ENCODE assay signal across 18 mouse cellular contexts in genomic region chr19:53029045-53029444, GRCm38 (mm10). TPM values are rescaled to one million over a fixed set of nuclear protein-coding genes. Genes with fewer than 3 reads are reported as not detected.
DNase-seq lines count a peak whose midpoint lies in the region; TF ChIP-seq lines count a peak whose summit lies in the region.
"Had no signal": no experiment of that assay in that cellular context is flagged by ENCODE, and none has a peak within 500 bp of the region (broad histone marks: within the 10 kb centered on the region; RNA-seq: fewer than 3 reads in every experiment).

No protein-coding gene starts in this region.

- no peak for TF ChIP-seq POLR2A in spleen, adult 2 months (IDR thresholded peaks at IDR 0.05; ENCODE audit: low read depth, low read length)
- TF ChIP-seq POLR2A in small intestine, adult 2 months (IDR thresholded peaks at IDR 0.05; ENCODE audit: low read depth, low read length) = no peak

- intact Hi-C loops in gastrocnemius, adult 2 months (cut with DNase I) = no loop called here

- H3K27ac ChIP-seq in gastrocnemius, adult 2 months = no peak overlapping the region
- no peak overlapping the region for H3K27ac ChIP-seq in spleen, adult 2 months (ENCODE audit: insufficient read depth, low read length)
- peak overlapping the region; percentile 76 for H3K27ac ChIP-seq in small intestine, adult 2 months (ENCODE audit: insufficient read depth, low read depth, low read length)
- H3K27ac ChIP-seq: embryonic facial prominence, embryonic 15.5 days; forebrain, embryonic 12.5 days; heart, embryonic 13.5 days; neural tube, embryonic 12.5 days had no signal

- no peak overlapping the region for H3K4me3 ChIP-seq in gastrocnemius, adult 2 months
- no peak overlapping the region for H3K4me3 ChIP-seq in spleen, adult 2 months (ENCODE audit: extremely low read depth, insufficient read depth, insufficient read length)
- peak overlapping the region; percentile 50 for H3K4me3 ChIP-seq in small intestine, adult 2 months (ENCODE audit: low read depth, low read length)
- H3K4me3 ChIP-seq: embryonic facial prominence, embryonic 15.5 days; forebrain, embryonic 12.5 days; heart, embryonic 13.5 days; neural tube, embryonic 12.5 days had no signal

- WGBS in spleen, adult 2 months = 93% methylated on average over 7 of the region's 7 CpGs
- WGBS in small intestine, adult 2 months = 82% methylated on average over 7 of the region's 7 CpGs

- H3K4me1 ChIP-seq in spleen, adult 2 months (ENCODE audit: control insufficient read depth, insufficient read depth, insufficient read length) = no peaks in the 10 kb centered on the region; the same call in 1 of the 2 replicates
- H3K4me1 ChIP-seq in small intestine, adult 2 months (ENCODE audit: control insufficient read depth, insufficient read depth, insufficient read length, low read length) = peaks cover 27% of the 10 kb centered on the region
- H3K4me1 ChIP-seq: embryonic facial prominence, embryonic 15.5 days; forebrain, embryonic 12.5 days; neural tube, embryonic 12.5 days had no signal

- no peak for DNase-seq in gastrocnemius, adult 2 months
- DNase-seq in gastrocnemius, postnatal 4 days (ENCODE audit: low spot score in 2 of 2) = no peak
- DNase-seq in kidney, postnatal 25 days = peak; percentile 59 to 79
- no peak for DNase-seq in kidney, postnatal 10 days
- no peak for DNase-seq in spleen, adult 2 months (ENCODE audit: low read depth in 1 of 2, low spot score in 2 of 2)
- DNase-seq in spleen, postnatal 14 days (ENCODE audit: low spot score in 2 of 2) = no peak
- DNase-seq in yolk sac, embryonic 10.5 days (ENCODE audit: low spot score) = no peak
- DNase-seq: adrenal gland, postnatal 14 days; cerebellum, adult 9-11 months; layer of hippocampus, postnatal 36 days; lung, adult 2 months; right cerebral cortex, postnatal 25 days; thymus, postnatal 14 days had no signal

- H3K27me3 ChIP-seq in spleen, adult 2 months (ENCODE audit: control insufficient read depth, insufficient read depth, low read length) = no peaks in the 10 kb centered on the region
- no peaks in the 10 kb centered on the region for H3K27me3 ChIP-seq in small intestine, adult 2 months (ENCODE audit: control insufficient read depth, insufficient read depth, low read length)
- H3K27me3 ChIP-seq: embryonic facial prominence, embryonic 15.5 days; forebrain, embryonic 12.5 days; heart, embryonic 13.5 days; neural tube, embryonic 12.5 days had no signal

- TF ChIP-seq CTCF in gastrocnemius, adult 2 months (IDR thresholded peaks at IDR 0.05) = peak; percentile 33; the same call in 1 of the 2 replicates
- peak; percentile 3; the same call in 1 of the 2 replicates for TF ChIP-seq CTCF in spleen, adult 2 months (IDR thresholded peaks at IDR 0.05; ENCODE audit: extremely low read depth, insufficient read depth, insufficient read length, insufficient replicate concordance)
- peak; percentile 66; the same call in 1 of the 2 replicates for TF ChIP-seq CTCF in small intestine, adult 2 months (IDR thresholded peaks at IDR 0.05; ENCODE audit: extremely low read depth, insufficient read length, insufficient replicate concordance, low read depth, low read length)

- H3K36me3 ChIP-seq in spleen, adult 2 months (ENCODE audit: control insufficient read depth, insufficient read depth, low read length) = peaks cover 15% of the 10 kb centered on the region
- peaks cover 57% of the 10 kb centered on the region for H3K36me3 ChIP-seq in small intestine, adult 2 months (ENCODE audit: control insufficient read depth, insufficient read depth, low read length)

RNA-seq across cellular contexts. Expression of gene Xpnpep1, which starts 11.0 kb away (rescaled TPM):
- total RNA-seq in gastrocnemius, adult 2 months (2021) = 10 to 100 TPM; 41.9 to 48.9 TPM
- total RNA-seq in gastrocnemius, postnatal 4 days (2021) = 10 to 100 TPM; 85.3 to 91.8 TPM
- 31.5 and 36.3 TPM in 2 replicates for polyA plus RNA-seq in spleen, adult 2 months (2012; rRNA removed)
- polyA plus RNA-seq in small intestine, adult 2 months (2012; rRNA removed) = 92.4 and 477 TPM in 2 replicates

Comparison
In these comparisons a context has a peak if more than half of its experiments do, and no peak if none do; other contexts are left out.
1. DNase-seq: peak in kidney, postnatal 25 days (2 of 2); none in gastrocnemius, adult 2 months (single experiment), gastrocnemius, postnatal 4 days (0 of 2), kidney, postnatal 10 days (single experiment), spleen, adult 2 months (0 of 2), spleen, postnatal 14 days (0 of 2) and yolk sac, embryonic 10.5 days (single experiment).
2. CTCF ChIP-seq: peak in every context shown above with its lines; median percentile 66 in small intestine, adult 2 months; 33 in gastrocnemius, adult 2 months; 3 in spleen, adult 2 months.